Mouse (Mus musculus): ENCODE measurements around the gene Ift46.
A peak's percentile ranks its signal among the peaks of the same experiment; 100 is the strongest.

The Ift46 gene

DNA sequence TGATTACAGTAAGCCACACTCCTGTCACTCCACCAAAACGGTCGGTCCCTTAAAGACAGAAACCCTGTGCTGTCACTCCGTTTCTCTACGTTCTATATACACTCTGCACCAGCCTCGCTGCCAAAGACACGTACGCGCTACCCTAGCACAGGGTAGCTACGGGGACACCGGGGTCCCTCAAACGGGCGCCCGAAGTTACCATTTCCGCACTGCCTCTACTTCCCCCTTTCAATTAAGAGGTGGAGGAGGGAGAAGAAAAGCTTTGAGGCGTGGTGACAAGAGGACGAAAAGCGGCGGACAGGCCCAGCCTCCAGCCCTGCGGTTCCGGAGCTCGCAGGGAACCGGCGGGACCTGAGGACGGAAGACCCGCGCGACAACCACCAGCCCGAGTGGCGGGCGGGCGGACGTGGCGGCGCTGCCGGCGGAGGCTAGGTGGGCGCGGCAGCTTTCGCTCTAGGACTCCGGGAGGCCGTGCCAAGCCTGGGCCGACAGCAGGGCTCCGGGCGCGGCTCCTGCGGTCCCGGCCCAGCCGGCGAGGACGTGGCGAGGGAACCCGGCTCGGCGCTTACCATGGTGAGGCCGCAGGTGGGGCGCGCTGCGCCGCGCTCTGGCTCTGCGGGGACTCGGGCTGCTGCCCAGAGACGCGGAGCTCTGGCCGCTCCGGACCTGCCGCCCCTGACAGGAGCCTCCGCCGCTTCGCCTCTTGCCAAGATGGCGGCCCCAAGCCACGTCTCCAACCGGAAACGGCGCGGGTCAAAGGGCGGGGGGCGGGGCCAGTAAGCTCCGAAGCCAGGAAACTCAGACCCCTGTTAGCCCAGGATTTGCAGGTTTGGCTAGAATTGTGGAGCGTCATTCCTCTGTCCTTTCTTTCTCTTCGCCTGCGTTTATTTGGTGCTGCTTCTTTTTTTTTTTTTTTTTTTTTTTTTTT lies at the start of gene Ift46, which contains the start of gene Arcn1:
TSS of gene Ift46 (plus strand) at position 808 of the 928 bp plus-strand sequence.
TSS of gene Arcn1 (minus strand) at position 745 of the 928 bp plus-strand sequence.
- peak; percentile 84 for DNase-seq

DNA sequence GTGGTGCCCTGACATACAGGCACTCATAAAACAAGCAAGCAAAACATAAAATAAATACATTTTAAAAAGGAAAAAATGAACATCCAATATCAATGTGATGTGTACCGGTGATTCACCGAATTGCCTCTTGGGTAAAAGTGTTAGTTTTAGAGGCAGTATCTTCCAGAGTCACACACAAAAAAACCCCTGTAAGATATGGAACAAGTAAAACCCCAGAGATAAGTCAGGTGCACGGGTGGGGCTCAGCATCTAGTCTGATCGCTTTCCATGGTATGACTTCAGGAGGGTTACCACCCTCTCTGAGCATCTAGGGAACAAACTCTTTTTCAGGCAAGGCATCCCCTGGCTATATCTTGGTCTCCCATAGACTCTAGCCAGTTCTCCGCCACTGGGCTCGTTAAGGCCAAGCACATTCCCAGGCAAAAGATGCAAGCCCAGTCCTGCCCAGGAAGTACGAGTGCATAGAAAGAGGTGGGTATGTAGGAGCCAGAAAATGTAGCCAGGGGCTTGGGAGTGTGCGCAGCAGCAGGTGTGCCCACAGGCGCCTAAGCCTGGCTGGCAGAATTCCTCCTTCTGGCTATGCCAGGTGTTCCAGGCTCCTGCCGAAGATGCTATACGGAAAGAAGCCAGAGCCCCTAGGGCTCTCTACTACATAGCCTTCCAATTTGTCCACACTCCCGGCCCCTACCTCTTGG lies 48.6 kb upstream of the Ift46 start:
- DNase-seq, result peak; percentile 78

DNA sequence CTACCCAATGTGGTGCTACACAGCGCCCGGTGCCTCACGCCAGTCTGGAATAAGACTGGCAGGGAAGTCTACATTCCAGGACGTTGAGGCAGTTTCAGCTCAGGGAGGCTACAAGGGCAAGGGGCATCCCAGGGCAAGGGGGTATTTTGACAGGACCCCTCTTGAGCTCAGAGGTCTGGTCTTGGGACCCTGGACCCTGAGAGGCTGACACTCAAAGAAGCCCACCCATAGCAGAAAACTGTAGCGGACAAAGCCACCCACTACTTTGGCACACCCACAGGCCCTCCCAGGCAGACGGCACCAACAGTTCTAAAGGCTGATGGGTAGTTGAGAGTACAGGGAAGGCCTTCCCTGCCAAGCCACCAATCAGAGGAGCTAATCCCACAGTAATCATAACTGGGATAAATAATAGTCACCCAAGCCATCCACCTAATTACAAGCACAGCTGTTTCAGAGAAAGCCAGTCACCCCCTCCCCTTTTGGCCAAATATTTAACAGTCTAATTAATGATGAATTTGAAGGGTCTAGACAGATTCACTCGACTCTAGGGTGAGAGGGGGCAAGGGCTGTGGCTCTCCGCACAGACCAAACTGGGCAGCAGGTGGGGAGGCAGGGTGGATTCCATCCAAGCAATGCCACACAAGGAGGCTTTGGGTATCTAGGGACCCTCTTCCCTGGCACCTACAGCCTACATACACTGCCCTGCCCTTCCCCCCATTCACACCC lies 47.9 kb upstream of the Ift46 start:
- DNase-seq, result no peak

DNA sequence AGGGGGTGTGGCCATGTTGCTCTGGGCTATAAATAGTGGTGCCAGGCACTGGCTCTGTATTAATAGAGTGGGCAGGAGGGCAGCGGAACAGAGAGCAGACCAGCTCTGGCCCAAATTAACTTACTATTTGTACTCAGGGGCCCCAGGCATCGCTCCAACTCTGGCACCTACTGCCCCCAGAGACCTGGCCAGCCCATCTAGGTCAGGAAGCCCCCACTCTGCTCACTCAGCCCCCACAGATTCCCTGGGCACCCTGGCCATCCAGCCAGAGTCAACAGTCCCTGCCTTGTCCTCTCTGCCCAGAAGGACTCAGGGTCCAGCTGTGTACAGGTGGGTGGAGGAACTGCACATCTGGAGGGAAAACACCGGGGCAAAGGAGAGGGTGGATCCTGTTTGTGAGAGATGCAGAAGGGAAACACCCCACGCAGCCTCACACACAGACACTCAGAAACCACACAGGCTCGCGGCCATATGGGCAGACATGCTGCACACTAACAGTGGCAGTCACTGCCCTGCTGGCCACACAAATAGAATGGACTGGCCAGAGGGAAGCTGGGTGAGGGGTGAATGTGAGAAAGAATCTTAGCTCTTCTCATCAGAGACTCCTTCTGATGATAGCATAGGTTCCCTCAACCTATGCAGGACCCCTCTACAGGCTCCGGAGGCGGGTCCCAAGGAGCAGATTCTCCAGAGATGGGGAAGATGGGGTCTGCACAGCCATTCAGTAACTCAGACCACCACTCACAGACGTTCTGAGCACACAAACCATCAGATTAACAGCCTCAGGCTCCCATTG lies 47.2 kb upstream of the Ift46 start:
- DNase-seq, result peak; percentile 80

DNA sequence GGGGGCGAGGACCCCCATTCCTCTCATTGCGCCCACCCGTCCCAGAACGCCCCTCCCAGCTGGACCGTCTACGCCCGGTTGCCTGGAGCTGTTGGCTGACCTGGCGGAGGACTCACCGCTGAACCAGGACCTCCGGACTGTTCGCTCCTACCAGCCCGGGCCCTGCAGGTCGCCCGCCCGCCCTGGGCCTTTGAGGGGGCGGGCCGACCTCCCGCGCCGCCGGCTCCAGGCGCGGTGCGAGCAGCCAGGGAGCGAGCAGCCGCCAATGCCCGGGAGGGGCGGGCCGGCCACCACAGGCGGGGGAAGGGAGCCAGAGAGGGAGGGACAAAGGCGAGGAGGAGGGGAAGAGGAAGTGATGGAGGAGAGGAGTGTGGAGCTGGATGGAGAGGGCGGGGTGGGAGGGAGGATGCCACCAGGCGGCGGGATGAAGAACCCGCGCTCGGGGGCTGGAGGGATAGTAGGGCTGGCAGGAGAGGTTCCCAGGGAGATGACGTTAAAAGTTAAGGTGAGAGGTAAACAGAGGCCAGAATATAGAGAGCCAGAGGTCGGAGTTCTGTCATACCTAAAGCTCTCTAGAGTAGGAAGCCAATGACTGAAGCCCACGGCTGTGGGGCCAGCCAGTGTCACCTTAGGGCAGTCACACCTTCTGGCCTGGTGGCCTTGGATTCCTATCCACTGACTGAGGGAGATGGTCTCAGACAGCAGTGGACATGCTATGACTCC lies 46.4 kb upstream of the Ift46 start:
- peak; percentile 95 for DNase-seq

DNA sequence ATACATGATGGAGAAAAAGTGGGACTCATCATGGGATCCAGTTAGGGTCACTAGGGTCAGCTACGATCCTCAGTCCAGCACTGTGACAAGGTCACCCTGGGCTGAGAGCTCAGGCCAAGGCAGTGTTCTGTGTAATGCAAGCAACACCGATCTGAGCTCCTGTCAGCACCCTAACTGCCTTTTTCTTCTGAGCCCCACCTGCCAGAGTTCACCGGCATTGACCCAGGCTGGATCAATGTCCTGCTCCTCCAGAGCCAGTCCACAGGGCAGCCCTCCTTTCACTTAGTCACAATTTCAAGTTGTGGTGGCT lies 45.9 kb upstream of the Ift46 start:
- DNase-seq, result no peak

DNA sequence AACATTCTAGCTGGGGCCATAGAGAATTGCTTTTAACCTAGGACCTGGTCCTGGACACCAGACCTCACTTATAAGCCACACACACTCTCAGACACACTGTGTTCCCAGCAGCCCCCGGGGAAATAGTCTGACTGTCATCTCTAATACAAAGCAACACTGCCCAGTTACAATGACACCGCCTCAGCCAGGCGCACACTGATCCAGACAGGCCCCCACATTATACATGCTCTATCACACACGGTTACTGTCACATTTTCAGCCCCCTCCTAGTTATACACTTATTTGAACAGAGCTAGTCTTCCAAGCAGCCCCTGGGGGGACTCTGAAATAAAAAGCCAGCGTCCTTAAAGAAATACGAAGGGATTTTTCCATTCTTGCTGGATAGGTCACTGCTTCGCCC lies 45.1 kb upstream of the Ift46 start:
- DNase-seq, result peak; percentile 36

- peak; percentile 18 for DNase-seq
These were observed 44.7 kb upstream of the Ift46 start for GRCm38 (mm10) chr9:44723008-44723407.

DNA sequence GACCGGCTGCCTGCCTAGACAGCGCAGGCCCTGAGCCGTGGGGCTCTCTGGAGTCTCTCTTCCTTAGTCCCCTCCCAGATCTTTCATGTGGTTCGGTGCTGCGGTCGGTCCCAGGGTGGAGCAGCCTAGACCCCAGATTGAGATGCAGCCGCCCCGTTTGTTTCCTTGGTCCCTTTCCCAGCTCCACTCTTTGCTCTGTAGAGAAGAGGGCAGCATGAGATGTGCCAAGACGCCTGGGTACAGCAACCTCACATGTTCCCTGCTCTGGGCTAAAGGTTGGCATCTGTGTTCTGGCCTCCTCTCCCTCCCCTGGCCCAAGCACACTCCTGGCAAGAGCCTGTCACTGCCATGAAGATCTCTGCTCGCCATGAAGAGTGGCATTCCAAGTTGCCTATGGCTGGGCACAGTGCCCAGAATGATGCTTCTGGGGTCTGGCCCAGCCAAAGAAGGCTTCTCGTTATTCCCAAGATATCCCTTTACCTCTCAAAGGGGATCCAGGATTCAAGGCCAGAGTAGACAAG lies 44.1 kb upstream of the Ift46 start:
- DNase-seq, result peak; percentile 36

GRCm38 (mm10) chr9:44724223-44724622 lies 43.5 kb upstream of the Ift46 start:
- peak; percentile 54 for DNase-seq

- DNase-seq, result no peak
These were observed 43.0 kb upstream of the Ift46 start for GRCm38 (mm10) chr9:44724665-44725064.

DNA sequence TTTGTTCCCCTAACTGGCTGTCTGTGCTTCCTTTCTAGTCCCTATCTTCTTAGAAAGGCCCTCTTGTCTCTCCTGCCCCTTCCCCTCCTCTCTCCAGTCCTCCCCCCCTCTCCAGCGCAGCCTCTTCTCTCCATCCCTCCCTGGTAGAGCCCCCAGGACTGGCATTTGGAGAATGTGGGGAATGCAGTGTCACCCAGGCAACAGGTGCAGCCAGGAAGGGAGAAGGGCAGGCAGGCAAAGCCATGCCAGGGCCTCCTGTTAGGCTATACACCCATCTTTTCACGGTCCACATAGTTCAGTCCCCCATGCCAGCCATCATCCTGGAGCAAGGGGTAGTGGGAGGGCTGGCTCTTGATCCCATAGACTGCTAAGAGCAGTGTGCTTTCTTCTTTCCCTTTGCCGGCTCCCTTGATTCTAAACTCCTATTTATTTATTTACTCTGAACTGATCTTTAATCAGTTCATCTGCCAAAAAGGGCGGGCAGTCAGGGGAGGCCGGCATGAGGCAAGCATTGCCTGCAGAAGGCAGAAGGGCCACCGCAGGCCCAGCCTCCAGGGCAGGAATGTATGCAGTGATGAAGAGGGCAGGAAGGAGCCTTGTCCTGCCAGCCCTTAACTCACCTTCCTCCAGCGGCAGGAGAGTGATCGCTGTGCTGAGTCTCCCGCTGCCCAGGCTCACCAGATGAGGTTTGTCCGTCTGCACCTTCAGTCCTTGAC lies 41.1 kb upstream of the Ift46 start:
- no peak for DNase-seq

- no peak for DNase-seq
These were observed 40.3 kb upstream of the Ift46 start for GRCm38 (mm10) chr9:44727441-44727840.

DNA sequence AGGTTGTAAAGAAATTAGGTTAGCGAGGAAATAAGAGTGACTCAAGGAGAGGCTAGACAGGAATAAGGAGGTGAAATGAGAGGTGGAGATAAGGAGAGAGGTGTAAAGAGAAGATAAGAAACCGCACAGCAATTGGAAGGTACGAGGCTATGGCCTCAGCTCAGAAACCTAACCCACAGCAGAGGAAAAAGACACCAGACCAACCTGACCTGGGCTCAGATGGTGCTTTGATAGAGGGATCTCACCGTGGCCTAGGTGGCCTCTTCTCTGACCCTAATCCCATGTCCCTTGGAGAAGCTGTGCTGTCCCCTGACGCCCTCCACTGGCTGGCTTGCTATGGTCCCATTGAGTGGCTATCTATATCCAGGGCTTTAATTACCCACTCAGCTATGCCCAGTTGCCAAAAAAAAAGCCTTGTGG lies 35.6 kb upstream of the Ift46 start:
- no peak for DNase-seq

DNA sequence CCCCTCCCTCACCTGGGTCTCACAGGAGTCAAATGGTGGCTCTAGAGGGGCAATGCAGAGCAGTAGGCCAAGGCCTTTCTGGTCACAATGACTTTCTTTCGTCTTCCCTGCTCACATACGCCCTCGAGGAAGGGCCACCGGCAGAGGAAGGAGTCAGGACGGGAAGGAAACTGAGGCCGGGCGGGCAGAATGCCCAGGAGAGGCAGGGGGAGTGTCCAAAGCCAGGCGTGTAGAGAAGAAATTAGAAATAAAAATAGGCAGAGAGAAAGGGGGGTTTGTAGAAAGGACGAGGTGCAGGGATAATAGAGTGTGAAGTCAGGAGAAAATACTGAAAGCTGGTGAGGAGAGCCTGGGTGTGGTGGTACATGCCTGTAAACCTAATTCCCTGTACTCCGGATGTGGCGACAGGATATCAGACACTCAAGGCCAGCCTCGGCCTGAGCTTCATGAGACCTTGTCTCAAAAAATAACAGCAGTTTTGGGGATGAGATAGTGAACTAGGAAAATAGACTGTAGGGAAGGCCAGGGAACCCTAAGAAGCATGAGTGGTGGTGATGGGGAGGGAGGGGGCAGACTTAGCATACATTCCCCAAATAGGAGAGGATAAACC lies 34.7 kb upstream of the Ift46 start:
- DNase-seq, result peak; percentile 27

- peak; percentile 54 for DNase-seq
These were observed 33.8 kb upstream of the Ift46 start for GRCm38 (mm10) chr9:44733671-44734523.

GRCm38 (mm10) chr9:44734524-44735494 lies 32.9 kb upstream of the Ift46 start, which contains the start of gene Phldb1:
Phldb1 (minus strand) TSS chr9:44735198.
- DNase-seq, result peak; percentile 54

- no peak for DNase-seq
These were observed 31.8 kb upstream of the Ift46 start for GRCm38 (mm10) chr9:44735886-44736285.

All from cerebellum, adult 11-12 months (tissue).